Mouse (Mus musculus): ENCODE measurements around the gene Gm21994.
A peak's percentile ranks its signal among the peaks of the same experiment; 100 is the strongest.
"Not testable (repeated sequence)": the region's sequence is repeated elsewhere in the genome, so short reads cannot be mapped to it uniquely, and the experiment has no call there.

Gene Gm21994

DNA sequence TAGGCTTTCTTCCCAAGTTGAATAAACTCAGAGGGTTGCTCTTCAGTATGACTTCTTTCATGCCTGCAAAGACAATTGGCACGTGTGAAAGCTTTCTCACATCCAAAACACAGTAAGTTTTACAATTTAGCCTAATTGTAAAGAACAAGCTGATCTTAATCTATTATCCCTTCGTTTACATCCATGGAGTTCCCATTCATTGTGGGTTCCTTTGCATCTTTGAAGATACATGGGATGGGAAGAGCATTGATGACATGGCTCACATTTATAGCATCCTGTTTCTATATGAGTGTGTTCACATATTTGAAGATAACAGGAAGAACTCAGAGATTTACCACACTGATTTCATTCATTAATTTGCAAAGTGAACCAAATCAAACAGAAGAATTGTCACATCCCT, at the start of gene Gm21994:
Gm21994 (minus strand) TSS at position 101 of the 400 bp plus-strand sequence.
- not testable (repeated sequence) for ATAC-seq (ENCODE audit: insufficient number of reproducible peaks, low FRiP score, low TSS enrichment)

DNA sequence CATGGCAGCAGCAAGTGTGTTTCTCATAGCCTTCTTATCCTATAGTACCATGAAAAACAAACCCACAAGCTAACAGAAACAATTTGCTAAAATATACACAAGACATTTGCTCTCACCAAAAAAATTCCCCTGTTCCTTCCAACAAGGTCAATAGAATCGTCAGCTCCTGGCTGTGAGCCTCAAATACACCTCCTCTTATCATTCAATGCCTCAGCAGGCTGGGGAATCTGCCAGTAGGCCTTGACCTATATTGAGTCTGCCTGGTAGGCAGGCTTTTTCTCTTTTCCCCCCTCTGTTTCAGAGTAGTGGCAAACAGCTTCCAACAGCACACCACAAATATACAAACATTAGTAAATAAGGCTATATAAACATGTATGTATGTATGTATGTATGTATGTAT, 43.7 kb upstream of the Gm21994 start:
- ATAC-seq (ENCODE audit: insufficient number of reproducible peaks, low FRiP score, low TSS enrichment), result no peak

- ATAC-seq (ENCODE audit: insufficient number of reproducible peaks, low FRiP score, low TSS enrichment), result no peak
Observed at GRCm38 (mm10) chr2:150293669-150294068, 38.3 kb upstream of the Gm21994 start.

DNA sequence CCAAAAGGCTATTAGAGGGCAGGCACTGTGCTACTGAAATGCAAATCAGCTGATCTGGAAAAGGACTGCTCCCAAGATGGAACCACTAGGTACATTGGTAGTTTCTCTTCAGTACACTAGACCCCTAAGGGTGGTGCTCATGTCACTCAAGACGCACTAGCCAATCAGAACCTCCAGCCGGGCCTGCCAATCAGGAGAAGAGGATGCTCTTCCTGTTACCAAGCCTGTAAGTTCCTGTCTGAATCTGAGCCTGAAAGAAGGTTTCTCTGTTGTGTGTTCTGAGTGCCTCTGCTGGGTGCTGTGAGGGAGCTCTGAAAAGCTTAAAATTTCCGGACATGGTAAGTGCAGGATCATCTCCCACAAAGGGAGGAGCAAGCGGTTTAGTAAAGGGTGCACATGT, 1.9 kb upstream of the Gm21994 start, which contains the start of gene Gm14124:
Gm14124 (plus strand) TSS at position 227 of the 400 bp plus-strand sequence.
- ATAC-seq (ENCODE audit: insufficient number of reproducible peaks, low FRiP score, low TSS enrichment), result not testable (repeated sequence)

GRCm38 (mm10) chr2:150256861-150257260, 1.5 kb upstream of the Gm21994 start:
- not testable (repeated sequence) for ATAC-seq (ENCODE audit: insufficient number of reproducible peaks, low FRiP score, low TSS enrichment)

DNA sequence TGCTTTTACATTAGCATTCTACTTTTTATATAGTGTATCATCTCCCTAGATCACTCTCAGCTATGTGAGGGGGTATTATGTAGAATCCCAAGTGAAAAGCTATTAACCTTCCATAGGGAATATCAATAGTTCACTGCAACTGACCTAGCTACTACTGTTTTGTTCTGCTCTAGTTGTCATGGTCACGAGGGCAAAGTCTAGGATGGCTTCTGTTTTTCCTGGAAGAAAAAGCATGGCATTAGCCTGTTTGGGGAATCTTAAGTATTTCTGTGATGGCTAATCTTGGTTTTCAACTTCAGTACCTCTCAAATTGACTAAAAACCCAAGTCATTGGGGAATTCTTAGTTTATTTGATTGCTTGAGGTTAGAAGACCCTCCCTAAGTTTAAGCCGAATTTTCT, 12.2 kb downstream of the Gm21994 start:
- no peak for ATAC-seq (ENCODE audit: insufficient number of reproducible peaks, low FRiP score, low TSS enrichment)

- not testable (repeated sequence) for ATAC-seq (ENCODE audit: insufficient number of reproducible peaks, low FRiP score, low TSS enrichment)
Observed at GRCm38 (mm10) chr2:150223263-150223662, 32.1 kb downstream of the Gm21994 start.

DNA sequence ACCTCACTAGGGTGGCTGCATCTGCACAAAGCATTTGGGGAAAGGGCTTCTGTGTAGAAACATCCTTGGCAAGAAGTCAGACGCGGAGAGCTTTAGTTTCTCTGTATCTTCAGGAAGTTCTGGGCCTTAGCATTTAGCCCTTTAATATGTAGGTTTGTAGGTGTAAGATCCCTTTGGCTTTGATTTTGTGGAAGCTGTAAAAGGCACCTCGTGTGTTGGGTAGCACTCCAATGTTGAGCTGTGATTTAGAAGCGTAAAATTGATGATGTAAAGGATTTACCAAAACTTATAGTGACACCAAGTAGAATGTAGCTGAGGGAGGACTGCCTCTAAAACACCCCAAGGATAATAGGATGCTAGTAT, 37.0 kb downstream of the Gm21994 start:
- ATAC-seq (ENCODE audit: insufficient number of reproducible peaks, low FRiP score, low TSS enrichment), result not testable (repeated sequence)

GRCm38 (mm10) chr2:150217600-150218362, 37.6 kb downstream of the Gm21994 start, which contains the start of gene Zfp937:
TSS of gene Zfp937 (plus strand) at chr2:150218073.
- peak; percentile 100 for ATAC-seq (ENCODE audit: insufficient number of reproducible peaks, low FRiP score, low TSS enrichment)
